Mouse (Mus musculus) stomach, embryonic 14.5 days (tissue): ENCODE results near the gene Kctd8. TPM values are rescaled to one million over a fixed set of nuclear protein-coding genes. Genes with fewer than 3 reads are reported as not detected.

Experiments
- ATAC-seq: fragments of 200-750 bp; cut with Nextera tagmentation; 2 replicates; pipeline ENCODE4 v1.8.0; 2017; ENCODE audit warnings: low read depth, moderate TSS enrichment; ENCODE audit not compliant: insufficient number of reproducible peaks, insufficient read depth, low FRiP score
- H3K27ac ChIP-seq: fragments of 300-500 bp; sonication (generic); 2 replicates; pipeline ENCODE4 v1.5.1; 2014; ENCODE audit warnings: mild to moderate bottlenecking, low read length, moderate library complexity, mixed read lengths
- H3K27me3 ChIP-seq: fragments of 300-500 bp; sonication (generic); 2 replicates; pipeline ENCODE4 v1.6.1; 2014; ENCODE audit warnings: low read length, control low read depth, mixed read lengths; ENCODE audit not compliant: control insufficient read depth, insufficient read depth
- H3K36me3 ChIP-seq: fragments of 300-500 bp; sonication (generic); 2 replicates; pipeline ENCODE4 v1.6.1; 2014; ENCODE audit warnings: mild to moderate bottlenecking, control low read depth, low read length, moderate library complexity, mixed read lengths; ENCODE audit not compliant: control insufficient read depth, insufficient read depth
- H3K4me1 ChIP-seq: fragments of 300-500 bp; sonication (generic); 2 replicates; pipeline ENCODE4 v1.6.1; 2014; ENCODE audit warnings: low read length, control low read depth, mixed read lengths; ENCODE audit not compliant: control insufficient read depth, insufficient read depth
- H3K4me2 ChIP-seq: fragments of 300-500 bp; sonication (generic); replicated peaks from 2 replicates; pipeline ENCODE4 v1.6.1; 2014; ENCODE audit warnings: low read depth, low read length, control low read depth
- H3K4me3 ChIP-seq: fragments of 300-500 bp; sonication (generic); 2 replicates; pipeline ENCODE4 v1.5.1; 2014; ENCODE audit warnings: low read depth, low read length, control low read depth
- H3K9ac ChIP-seq: fragments of 300-500 bp; sonication (generic); replicated peaks from 2 replicates; pipeline ENCODE4 v1.6.1; 2014; ENCODE audit warnings: low read depth, mild to moderate bottlenecking, control low read depth, low read length, moderate library complexity, mixed read lengths
- H3K9me3 ChIP-seq: fragments of 300-500 bp; sonication (generic); 2 replicates; pipeline ENCODE4 v1.6.1; 2016; ENCODE audit warnings: low read depth, low read length, control low read depth; ENCODE audit not compliant: control insufficient read depth
- WGBS: fragments of 180-500 bp; shearing (Covaris S2); extraction: QIAGEN DNeasy Blood & Tissue Kit; methylation state at CpG from one replicate; pipeline ENCODE4 v1.1.7; 2014; 5-methylcytosine and 5-hydroxymethylcytosine counted together
- polyA plus RNA-seq: library from polyadenylated mRNA; unstranded; fragments of >200 nt; fragmentation: Nextera tagmentation; extraction: Ambion mirVana; gene quantifications from 2 replicates; pipeline ENCODE4 v1.2.1, GENCODE M21; 2014

Kctd8 gene
- polyA plus RNA-seq = 5.2 TPM in 2 replicates

GRCm38 (mm10) chr5:69340919-69341801 is at the start of gene Kctd8:
TSS of gene Kctd8 (minus strand) at chr5:69341679.
- Histone ChIP-seq H3K4me2 (peak within 1 kb of the TSS; percentile 75), H3K27me3 (no peaks in the 10 kb centered on the region), H3K9me3 (no peaks in the 10 kb centered on the region), H3K27ac (peak within 1 kb of the TSS; percentile 24; the same call in 1 of the 2 replicates), H3K9ac (peak within 1 kb of the TSS; percentile 39; the same call in 1 of the 2 replicates), H3K4me3 (peak within 1 kb of the TSS; percentile 50), H3K4me1 (peaks cover 4% of the 10 kb centered on the region; the same call in 1 of the 2 replicates), H3K36me3 (no peaks in the 10 kb centered on the region)
- under 1% methylated on average over 87 of the region's 87 CpGs for WGBS
- peak; percentile 85 for ATAC-seq

GRCm38 (mm10) chr5:69379072-69379471 is 37.6 kb upstream of the Kctd8 start:
- Histone ChIP-seq H3K27me3 (no peaks in the 10 kb centered on the region), H3K4me3 (no peak overlapping the region), H3K4me2 (no peak overlapping the region), H3K9ac (no peak overlapping the region), H3K4me1 (no peaks in the 10 kb centered on the region), H3K27ac (no peak overlapping the region), H3K36me3 (no peaks in the 10 kb centered on the region), H3K9me3 (no peaks in the 10 kb centered on the region)
- ATAC-seq = no peak
- WGBS = 90% methylated on average over 4 of the region's 4 CpGs

- H3K4me1 ChIP-seq = no peaks in the 10 kb centered on the region
- no peak for ATAC-seq
- no peaks in the 10 kb centered on the region for H3K9me3 ChIP-seq
- H3K4me3 ChIP-seq = no peak overlapping the region
- H3K36me3 ChIP-seq = no peaks in the 10 kb centered on the region
- WGBS = 76% methylated on average over 3 of the region's 3 CpGs
- H3K27ac ChIP-seq = no peak overlapping the region
- no peak overlapping the region for H3K9ac ChIP-seq
- H3K27me3 ChIP-seq = no peaks in the 10 kb centered on the region
- H3K4me2 ChIP-seq = no peak overlapping the region
Observed at GRCm38 (mm10) chr5:69350596-69350995, 9.1 kb upstream of the Kctd8 start.

- WGBS = 2% methylated on average over 44 of the region's 44 CpGs
- H3K36me3 ChIP-seq = no peaks in the 10 kb centered on the region
- H3K4me3 ChIP-seq = peak overlapping the region; percentile 50
- H3K4me1 ChIP-seq = peaks cover 4% of the 10 kb centered on the region; the same call in 1 of the 2 replicates
- H3K9me3 ChIP-seq = no peaks in the 10 kb centered on the region
- H3K27me3 ChIP-seq = no peaks in the 10 kb centered on the region
- peak overlapping the region; percentile 39; the same call in 1 of the 2 replicates for H3K9ac ChIP-seq
- H3K27ac ChIP-seq = no peak overlapping the region
- peak overlapping the region; percentile 75 for H3K4me2 ChIP-seq
- ATAC-seq = peak; percentile 19; the same call in 1 of the 2 replicates
Observed at GRCm38 (mm10) chr5:69340102-69340918, 1.2 kb downstream of the Kctd8 start.

- 0 out of 2 replicates have a peak, but pooled peaks have one; percentile 0 for ATAC-seq
- Histone ChIP-seq H3K4me1 (peaks cover 4% of the 10 kb centered on the region; the same call in 1 of the 2 replicates), H3K27me3 (no peaks in the 10 kb centered on the region), H3K27ac (no peak overlapping the region), H3K36me3 (no peaks in the 10 kb centered on the region), H3K4me3 (peak overlapping the region; percentile 50), H3K9ac (no peak overlapping the region), H3K9me3 (no peaks in the 10 kb centered on the region), H3K4me2 (peak overlapping the region; percentile 75)
- 42% methylated on average over 6 of the region's 6 CpGs for WGBS
Observed at GRCm38 (mm10) chr5:69339623-69339970, 1.9 kb downstream of the Kctd8 start.

- Histone ChIP-seq H3K9me3 (no peaks in the 10 kb centered on the region), H3K9ac (no peak overlapping the region), H3K4me3 (peak overlapping the region; percentile 50), H3K4me1 (peaks cover 4% of the 10 kb centered on the region; the same call in 1 of the 2 replicates), H3K27me3 (no peaks in the 10 kb centered on the region), H3K27ac (no peak overlapping the region), H3K36me3 (no peaks in the 10 kb centered on the region), H3K4me2 (peak overlapping the region; percentile 75)
- WGBS = 16% methylated on average over 4 of the region's 4 CpGs
- ATAC-seq = peak; percentile 54
Observed at GRCm38 (mm10) chr5:69338916-69339622, 2.4 kb downstream of the Kctd8 start.

- Histone ChIP-seq H3K4me3 (no peak overlapping the region), H3K36me3 (no peaks in the 10 kb centered on the region), H3K4me2 (no peak overlapping the region), H3K9me3 (no peaks in the 10 kb centered on the region), H3K27ac (no peak overlapping the region), H3K9ac (no peak overlapping the region), H3K4me1 (no peaks in the 10 kb centered on the region), H3K27me3 (no peaks in the 10 kb centered on the region)
- ATAC-seq = no peak
- 71% methylated on average over 4 of the region's 4 CpGs for WGBS
Observed at GRCm38 (mm10) chr5:69327561-69327960, 13.9 kb downstream of the Kctd8 start.
